Mouse (Mus musculus) MEL (cell line): ENCODE data around the gene Thap4. TPM values are rescaled to one million over a fixed set of nuclear protein-coding genes. Genes with fewer than 3 reads are reported as not detected.

ENCODE experiments used
- DNase-seq: peaks from one replicate; pipeline ENCODE4 v3.0.0; 2011; ENCODE audit warnings: low read depth, low spot score
- H3K27ac ChIP-seq: 2 replicates; pipeline ENCODE4 v1.5.1; 2012; ENCODE audit warnings: low read depth, mild to moderate bottlenecking, control low read depth, low read length, moderate library complexity; ENCODE audit not compliant: control insufficient read depth
- H3K27me3 ChIP-seq, 2 experiments: fragments of 150-350 bp in 1 of 2; sonication (generic) in 1 of 2; 2 replicates each; pipeline ENCODE4 v1.6.1; 2012; ENCODE audit warnings: low read length in 2 of 2, mild to moderate bottlenecking in 2 of 2, improper control_type of control experiment in 1 of 2, moderate library complexity in 1 of 2; ENCODE audit not compliant: insufficient read depth in 2 of 2, control insufficient read depth in 1 of 2
- H3K36me3 ChIP-seq, 2 experiments: 2 replicates each; pipeline ENCODE4 v1.6.1; 2012 to 2014; ENCODE audit warnings: low read length in 2 of 2, improper control_type of control experiment in 1 of 2, inconsistent platforms in 1 of 2, mild to moderate bottlenecking in 1 of 2; ENCODE audit not compliant: insufficient read depth in 2 of 2, control insufficient read depth in 1 of 2
- H3K4me1 ChIP-seq, 2 experiments: fragments of 150-350 bp in 1 of 2; sonication (generic) in 1 of 2; 2 replicates each; pipeline ENCODE4 v1.6.1; 2012; ENCODE audit warnings: low read length in 2 of 2, improper control_type of control experiment in 1 of 2, mild to moderate bottlenecking in 1 of 2; ENCODE audit not compliant: insufficient read depth in 2 of 2, control insufficient read depth in 1 of 2
- H3K4me3 ChIP-seq, 2 experiments: fragments of 150-350 bp in 1 of 2; sonication (generic) in 1 of 2; 2 replicates each; pipeline ENCODE4 v1.5.1; 2012; ENCODE audit warnings: low read depth in 2 of 2, low read length in 2 of 2, mild to moderate bottlenecking in 2 of 2, moderate library complexity in 2 of 2, control low read depth in 1 of 2, improper control_type of control experiment in 1 of 2; ENCODE audit not compliant: control insufficient read depth in 1 of 2, insufficient read depth in 1 of 2
- H3K79me2 ChIP-seq: 2 replicates; pipeline ENCODE4 v1.6.1; 2012; ENCODE audit warnings: mild to moderate bottlenecking, low read length, moderate library complexity; ENCODE audit not compliant: control insufficient read depth, poor library complexity, insufficient read depth
- H3K9ac ChIP-seq: 2 replicates; pipeline ENCODE4 v1.6.1; 2012; ENCODE audit warnings: low read depth, mild to moderate bottlenecking, control low read depth, low read length, moderate library complexity; ENCODE audit not compliant: control insufficient read depth, poor library complexity, severe bottlenecking
- H3K9me3 ChIP-seq: fragments of 150-350 bp; sonication (generic); replicated peaks from 2 replicates; pipeline ENCODE4 v1.6.1; 2012; ENCODE audit warnings: mild to moderate bottlenecking, low read length, improper control_type of control experiment, moderate library complexity; ENCODE audit not compliant: insufficient read depth
- CHD2 ChIP-seq: IDR thresholded peaks from 2 replicates; pipeline ENCODE4 v1.6.1; 2011; ENCODE audit warnings: low read length, improper control_type of control experiment
- CTCF ChIP-seq, 3 experiments: IDR thresholded peaks in 2 of 3; conservative IDR thresholded peaks in 1 of 3; 2 replicates each; pipeline ENCODE4 v1.5.1; 2011 to 2012; ENCODE audit warnings: low read length in 3 of 3, low read depth in 2 of 3, mild to moderate bottlenecking in 2 of 3, improper control_type of control experiment in 1 of 3, inconsistent platforms in 1 of 3, mixed read lengths in 1 of 3, moderate library complexity in 1 of 3; ENCODE audit not compliant: control insufficient read depth in 1 of 3, insufficient read depth in 1 of 3, poor library complexity in 1 of 3, severe bottlenecking in 1 of 3
- E2F4 ChIP-seq: IDR thresholded peaks from 2 replicates; pipeline ENCODE4 v1.6.1; 2011; ENCODE audit warnings: low read depth, low read length, improper control_type of control experiment, borderline replicate concordance
- ELF1 ChIP-seq: IDR thresholded peaks from 2 replicates; pipeline ENCODE4 v1.6.1; 2014; ENCODE audit warnings: low read depth, mild to moderate bottlenecking, inconsistent platforms, low read length, improper control_type of control experiment, moderate library complexity
- EP300 ChIP-seq, 2 experiments: IDR thresholded peaks; 2 replicates each; pipeline ENCODE4 v1.6.1; 2011; ENCODE audit warnings: improper control_type of control experiment in 2 of 2, low read length in 2 of 2, low read depth in 1 of 2, mild to moderate bottlenecking in 1 of 2
- ETS1 ChIP-seq: IDR thresholded peaks from 2 replicates; pipeline ENCODE4 v1.6.1; 2012; ENCODE audit warnings: low read depth, mild to moderate bottlenecking, inconsistent platforms, low read length, improper control_type of control experiment, moderate library complexity
- GABPA ChIP-seq: IDR thresholded peaks from 2 replicates; pipeline ENCODE4 v1.6.1; 2012; ENCODE audit warnings: low read depth, mild to moderate bottlenecking, inconsistent platforms, low read length, improper control_type of control experiment, moderate library complexity
- GATA1 ChIP-seq: IDR thresholded peaks from 2 replicates; pipeline ENCODE4 v1.6.1; 2011; ENCODE audit warnings: low read depth, low read length, improper control_type of control experiment
- HCFC1 ChIP-seq: IDR thresholded peaks from 2 replicates; pipeline ENCODE4 v1.6.1; 2012; ENCODE audit warnings: low read depth, mild to moderate bottlenecking, inconsistent platforms, low read length, improper control_type of control experiment, moderate library complexity
- JUND ChIP-seq: IDR thresholded peaks from 2 replicates; pipeline ENCODE4 v1.6.1; 2011; ENCODE audit warnings: low read depth, mild to moderate bottlenecking, improper control_type of control experiment, low read length
- MAFK ChIP-seq: IDR thresholded peaks from 2 replicates; pipeline ENCODE4 v1.6.1; 2011; ENCODE audit warnings: low read depth, mild to moderate bottlenecking, low read length, improper control_type of control experiment, borderline replicate concordance
- MAZ ChIP-seq: IDR thresholded peaks from 2 replicates; pipeline ENCODE4 v1.6.1; 2012; ENCODE audit warnings: low read depth, mild to moderate bottlenecking, inconsistent platforms, low read length, improper control_type of control experiment
- MEF2A ChIP-seq: IDR thresholded peaks from 2 replicates; pipeline ENCODE4 v1.6.1; 2014; ENCODE audit warnings: low read depth, mild to moderate bottlenecking, inconsistent platforms, low read length, improper control_type of control experiment; ENCODE audit not compliant: poor library complexity, insufficient replicate concordance, severe bottlenecking; ENCODE audit errors: extremely low read depth
- MXI1 ChIP-seq: IDR thresholded peaks from 2 replicates; pipeline ENCODE4 v1.6.1; 2011; ENCODE audit warnings: mild to moderate bottlenecking, low read depth, low read length, improper control_type of control experiment
- MYB ChIP-seq: IDR thresholded peaks from 2 replicates; pipeline ENCODE4 v1.6.1; 2011; ENCODE audit warnings: mild to moderate bottlenecking, low read depth, low read length, improper control_type of control experiment
- MYC ChIP-seq: IDR thresholded peaks from 2 replicates; pipeline ENCODE4 v1.6.1; 2011; ENCODE audit warnings: low read depth, mild to moderate bottlenecking, low read length, improper control_type of control experiment, moderate library complexity
- NELFE ChIP-seq: IDR thresholded peaks from 2 replicates; pipeline ENCODE4 v1.6.1; 2011; ENCODE audit warnings: low read depth, low read length, improper control_type of control experiment
- NRF1 ChIP-seq: IDR thresholded peaks from 2 replicates; pipeline ENCODE4 v1.6.1; 2014; ENCODE audit warnings: low read depth, mild to moderate bottlenecking, inconsistent platforms, low read length, improper control_type of control experiment, moderate library complexity; ENCODE audit not compliant: poor library complexity, insufficient read depth, severe bottlenecking
- RAD21 ChIP-seq: IDR thresholded peaks from 2 replicates; pipeline ENCODE4 v1.6.1; 2011; ENCODE audit warnings: mild to moderate bottlenecking, low read depth, low read length, improper control_type of control experiment
- SIN3A ChIP-seq: IDR thresholded peaks from 2 replicates; pipeline ENCODE4 v1.6.1; 2012; ENCODE audit warnings: low read length, improper control_type of control experiment, inconsistent platforms
- SMC3 ChIP-seq: IDR thresholded peaks from 2 replicates; pipeline ENCODE4 v1.6.1; 2011; ENCODE audit warnings: low read depth, low read length, improper control_type of control experiment
- TBP ChIP-seq: IDR thresholded peaks from 2 replicates; pipeline ENCODE4 v1.8.0; 2011; ENCODE audit warnings: low read depth, low read length, improper control_type of control experiment
- TCF12 ChIP-seq: IDR thresholded peaks from 2 replicates; pipeline ENCODE4 v1.6.1; 2014; ENCODE audit warnings: low read depth, mild to moderate bottlenecking, inconsistent platforms, low read length, improper control_type of control experiment, moderate library complexity
- UBTF ChIP-seq: IDR thresholded peaks from 2 replicates; pipeline ENCODE4 v1.6.1; 2012; ENCODE audit warnings: low read depth, mild to moderate bottlenecking, inconsistent platforms, low read length, improper control_type of control experiment, moderate library complexity, borderline replicate concordance; ENCODE audit not compliant: insufficient read depth
- USF2 ChIP-seq, 2 experiments: IDR thresholded peaks; 2 replicates each; pipeline ENCODE4 v1.6.1; 2011 to 2012; ENCODE audit warnings: improper control_type of control experiment in 2 of 2, low read length in 2 of 2, borderline replicate concordance in 1 of 2, inconsistent platforms in 1 of 2, low read depth in 1 of 2, mild to moderate bottlenecking in 1 of 2; ENCODE audit not compliant: insufficient read depth in 1 of 2
- ZC3H11A ChIP-seq: IDR thresholded peaks from 2 replicates; pipeline ENCODE4 v1.6.1; 2012; ENCODE audit warnings: low read depth, mild to moderate bottlenecking, inconsistent platforms, low read length, improper control_type of control experiment
- ZKSCAN1 ChIP-seq: IDR thresholded peaks from 2 replicates; pipeline ENCODE4 v1.6.1; 2012; ENCODE audit warnings: low read depth, mild to moderate bottlenecking, inconsistent platforms, low read length, improper control_type of control experiment, moderate library complexity
- ZNF384 ChIP-seq: IDR thresholded peaks from 2 replicates; pipeline ENCODE4 v1.6.1; 2012; ENCODE audit warnings: low read depth, mild to moderate bottlenecking, inconsistent platforms, low read length, improper control_type of control experiment
- polyA plus RNA-seq, 2 experiments: library from polyadenylated mRNA; stranded (reverse) in 1 of 2; unstranded in 1 of 2; fragments of >175 nt in 1 of 2; fragments of >200 nt in 1 of 2; gene quantifications; 2 replicates each; pipeline versions ENCODE4 v1.2.1 to v1.2.4; 2012; ENCODE audit warnings: low replicate concordance in 2 of 2, low read depth in 1 of 2; ENCODE audit not compliant: insufficient read length in 2 of 2, insufficient read depth in 1 of 2, missing spikeins in 1 of 2
- total RNA-seq: library from RNA; depleted of rRNA; stranded (reverse); fragments of 300-350 nt; gene quantifications from 2 replicates; pipeline ENCODE4 v1.2.3, GENCODE M21; 2012

Gene Thap4
- total and polyA plus RNA-seq, 3 experiments: 81.8 to 117 TPM; not detected in 1

- H3K36me3 ChIP-seq: peaks cover 4 to 20% of the 10 kb centered on the region in 2 experiments
- DNase-seq: peak; percentile 80
- TF ChIP-seq CTCF (IDR thresholded peaks at IDR 0.05 in 2 of 3, conservative IDR thresholded peaks at IDR 0.05 in 1 of 3; ENCODE audit: control insufficient read depth in 1 of 3, insufficient read depth in 1 of 3, low read depth in 2 of 3, low read length in 3 of 3, poor library complexity in 1 of 3, severe bottlenecking in 1 of 3): peak; percentile 47 to 73 (median 60)
- no peak for TF ChIP-seq MAZ
- peak; percentile 26; the same call in 1 of the 2 replicates for TF ChIP-seq SIN3A
- no peak for TF ChIP-seq MYC
- TF ChIP-seq ETS1: 0 out of 2 replicates have a peak, but pooled peaks have one; percentile 10
- 0 out of 2 replicates have a peak, but pooled peaks have one; percentile 28 for TF ChIP-seq HCFC1
- TF ChIP-seq CHD2: no peak
- TF ChIP-seq GABPA: no peak
- 0 out of 2 replicates have a peak, but pooled peaks have one; percentile 42 for TF ChIP-seq TBP
- no peak for TF ChIP-seq E2F4
- TF ChIP-seq RAD21: peak; percentile 65
- TF ChIP-seq SMC3: peak; percentile 66
- no peak for TF ChIP-seq ZNF384
- TF ChIP-seq ZKSCAN1: no peak
- TF ChIP-seq MXI1: 0 out of 2 replicates have a peak, but pooled peaks have one; percentile 1
- TF ChIP-seq ZC3H11A: peak; percentile 69
- TF ChIP-seq JUND: no peak
- 0 out of 2 replicates have a peak, but pooled peaks have one; percentile 2 for TF ChIP-seq GATA1
- TF ChIP-seq TCF12: 0 out of 2 replicates have a peak, but pooled peaks have one; percentile 11
These were observed 11.8 kb downstream of the Thap4 start for GRCm38 (mm10) chr1:93742910-93743309.

GRCm38 (mm10) chr1:93741987-93742386 lies 12.7 kb downstream of the Thap4 start:
- Histone ChIP-seq H3K27me3 (no peaks in the 10 kb centered on the region), H3K79me2 (peaks cover 24% of the 10 kb centered on the region), H3K9ac (peak overlapping the region; percentile 16; the same call in 1 of the 2 replicates), H3K36me3 (peaks cover 0 to 20% of the 10 kb centered on the region in 2 experiments; a peak in 3 of 4 replicates), H3K9me3 (no peaks in the 10 kb centered on the region), H3K27ac (peak overlapping the region; percentile 67), H3K4me1 (peaks cover 15 to 16% of the 10 kb centered on the region in 2 experiments), H3K4me3 (peak overlapping the region in 1 of 2 experiments; percentile 18; a peak in 2 of 4 replicates)
- DNase-seq: peak; percentile 76
- TF ChIP-seq ZC3H11A: no peak
- TF ChIP-seq JUND: no peak
- peak; percentile 80 for TF ChIP-seq CHD2
- no peak; the same call in 1 of the 2 replicates for TF ChIP-seq MXI1
- TF ChIP-seq ELF1: peak; percentile 92
- TF ChIP-seq UBTF: no peak
- TF ChIP-seq SMC3: peak; percentile 18; the same call in 1 of the 2 replicates
- no peak for TF ChIP-seq MYB
- no peak for TF ChIP-seq NRF1
- no peak for TF ChIP-seq E2F4
- peak; percentile 89 to 95 for TF ChIP-seq EP300 (IDR thresholded peaks at IDR 0.05; ENCODE audit: low read depth in 1 of 2, low read length in 2 of 2)
- TF ChIP-seq MYC: no peak
- TF ChIP-seq RAD21: no peak
- no peak for TF ChIP-seq GABPA
- TF ChIP-seq NELFE: no peak
- TF ChIP-seq MAFK: peak; percentile 51; the same call in 1 of the 2 replicates
- peak; percentile 45; the same call in 1 of the 2 replicates for TF ChIP-seq MAZ
- no peak for TF ChIP-seq USF2 (IDR thresholded peaks at IDR 0.05; ENCODE audit: borderline replicate concordance in 1 of 2, insufficient read depth in 1 of 2, low read depth in 1 of 2, low read length in 2 of 2)
- no peak for TF ChIP-seq MEF2A

More at GRCm38 (mm10) chr1:93742910-93743309, 11.8 kb downstream of the Thap4 start:
- Histone ChIP-seq H3K27ac (peak overlapping the region; percentile 67; the same call in 1 of the 2 replicates), H3K9me3 (no peaks in the 10 kb centered on the region), H3K9ac (no peak overlapping the region), H3K4me3 (no peak overlapping the region), H3K4me1 (peaks cover 15 to 16% of the 10 kb centered on the region in 2 experiments), H3K27me3 (no peaks in the 10 kb centered on the region), H3K79me2 (peaks cover 24% of the 10 kb centered on the region)
